Mouse (Mus musculus) liver (tissue): ENCODE data around the gene Pdcd1.
"Not testable (repeated sequence)": the region's sequence is repeated elsewhere in the genome, so short reads cannot be mapped to it uniquely, and the experiment has no call there.

Source experiments
- DNase-seq: peaks from one replicate; pipeline ENCODE4 v3.0.0-alpha.2; 2020; ENCODE audit warnings: mixed read lengths

Pdcd1 gene

GRCm38 (mm10) chr1:94027506-94028108, 24.7 kb downstream of the Pdcd1 start:
- no peak for DNase-seq

- DNase-seq: no peak
These were observed 32.2 kb downstream of the Pdcd1 start, which contains the start of gene Neu4 for GRCm38 (mm10) chr1:94020151-94020550. Gene Neu4, plus strand, starts transcription at chr1:94020451.

GRCm38 (mm10) chr1:94011643-94012042, 40.7 kb downstream of the Pdcd1 start:
- no peak for DNase-seq

- not testable (repeated sequence) for DNase-seq
These were observed 43.5 kb downstream of the Pdcd1 start for GRCm38 (mm10) chr1:94008826-94009225.

GRCm38 (mm10) chr1:94005954-94006506, 46.3 kb downstream of the Pdcd1 start:
- not testable (repeated sequence) for DNase-seq

GRCm38 (mm10) chr1:94001023-94001422, 51.3 kb downstream of the Pdcd1 start:
- no peak for DNase-seq

- DNase-seq: not testable (repeated sequence)
These were observed 60.9 kb downstream of the Pdcd1 start for GRCm38 (mm10) chr1:93991491-93991890.

- DNase-seq: not testable (repeated sequence)
These were observed 61.3 kb downstream of the Pdcd1 start for GRCm38 (mm10) chr1:93991068-93991467.

GRCm38 (mm10) chr1:93990209-93990608, 62.1 kb downstream of the Pdcd1 start, which contains the start of gene Gal3st2c:
Gene Gal3st2c, plus strand, starts transcription at chr1:93990509.
- not testable (repeated sequence) for DNase-seq

- DNase-seq: no peak
These were observed 63.6 kb downstream of the Pdcd1 start for GRCm38 (mm10) chr1:93988786-93989185.
